ENCODE assay signal across 8 mouse cellular contexts in genomic region chrX:75873813-75874212, GRCm38 (mm10). TPM values are rescaled to one million over a fixed set of nuclear protein-coding genes. Genes with fewer than 3 reads are reported as not detected.
DNase-seq lines count a peak whose midpoint lies in the region; ATAC-seq and TF ChIP-seq lines count a peak whose summit lies in the region.

No protein-coding gene starts in this region.

- ATAC-seq in hindbrain, postnatal 0 days: peak; percentile 48; the same call in 1 of the 2 replicates
- ATAC-seq in midbrain, postnatal 0 days (ENCODE audit: low FRiP score): 0 out of 2 replicates have a peak, but pooled peaks have one; percentile 4

- TF ChIP-seq CTCF in left cerebral cortex, adult 2 months (IDR thresholded peaks at IDR 0.05): no peak; the same call in none of the 2 replicates
- TF ChIP-seq CTCF in hindbrain, postnatal 0 days (IDR thresholded peaks at IDR 0.05; ENCODE audit: low read depth): peak; percentile 30; the same call in 1 of the 2 replicates
- TF ChIP-seq CTCF in midbrain, postnatal 0 days (IDR thresholded peaks at IDR 0.05): no peak

- H3K36me3 ChIP-seq in hindbrain, postnatal 0 days (ENCODE audit: insufficient read depth, low read length): no peaks in the 10 kb centered on the region
- H3K36me3 ChIP-seq in midbrain, postnatal 0 days (ENCODE audit: insufficient read depth, low read length): no peaks in the 10 kb centered on the region

- peak overlapping the region; percentile 81 for H3K27ac ChIP-seq in left cerebral cortex, adult 2 months
- H3K27ac ChIP-seq in hindbrain, postnatal 0 days: peak overlapping the region; percentile 22; the same call in 1 of the 2 replicates
- no peak overlapping the region for H3K27ac ChIP-seq in midbrain, postnatal 0 days (ENCODE audit: low read depth, low read length)

- no peaks in the 10 kb centered on the region for H3K9me3 ChIP-seq in hindbrain, postnatal 0 days (ENCODE audit: low read length)
- H3K9me3 ChIP-seq in midbrain, postnatal 0 days (ENCODE audit: low read length): no peaks in the 10 kb centered on the region

- peak overlapping the region; percentile 63 for H3K4me3 ChIP-seq in left cerebral cortex, adult 2 months
- peak overlapping the region; percentile 51 for H3K4me3 ChIP-seq in hindbrain, postnatal 0 days (ENCODE audit: low read length)
- H3K4me3 ChIP-seq in midbrain, postnatal 0 days (ENCODE audit: low read depth, low read length): peak overlapping the region; percentile 46

- peak; percentile 8 to 20 for DNase-seq in left cerebral cortex, adult 2 months (ENCODE audit: extremely low spot score in 1 of 2, low spot score in 2 of 2)
- no peak for DNase-seq in left cerebral cortex, adult 11 months (ENCODE audit: low spot score)
- peak; percentile 34 to 35 for DNase-seq in cerebellum, postnatal 10 days
- peak; percentile 30 for DNase-seq in gastrocnemius, postnatal 10 days
- peak; percentile 7 for DNase-seq in hindbrain, postnatal 0 days (ENCODE audit: low spot score)
- peak; percentile 26 for DNase-seq in liver
- peak; percentile 8 for DNase-seq in midbrain, postnatal 0 days (ENCODE audit: low spot score)
- peak; percentile 15 for DNase-seq in yolk sac, embryonic 10.5 days (ENCODE audit: low spot score)

- H3K4me2 ChIP-seq in hindbrain, postnatal 0 days (ENCODE audit: low read depth, low read length): peak overlapping the region; percentile 64
- peak overlapping the region; percentile 59 for H3K4me2 ChIP-seq in midbrain, postnatal 0 days (ENCODE audit: low read depth, low read length, poor library complexity, severe bottlenecking)

- H3K4me1 ChIP-seq in hindbrain, postnatal 0 days (ENCODE audit: insufficient read depth, low read length): no peaks in the 10 kb centered on the region
- H3K4me1 ChIP-seq in midbrain, postnatal 0 days (ENCODE audit: insufficient read depth, low read length): no peaks in the 10 kb centered on the region

- WGBS in hindbrain, postnatal 0 days: 31% methylated on average over 15 of the region's 15 CpGs
- WGBS in midbrain, postnatal 0 days: 19% methylated on average over 15 of the region's 15 CpGs

- H3K9ac ChIP-seq in hindbrain, postnatal 0 days (replicated peaks; ENCODE audit: low read length): 0 out of 2 replicates have a peak overlapping the region, but pooled peaks have one; percentile 19
- H3K9ac ChIP-seq in midbrain, postnatal 0 days (replicated peaks; ENCODE audit: low read length, poor library complexity, severe bottlenecking): peak overlapping the region; percentile 39; the same call in 1 of the 2 replicates

- no peaks in the 10 kb centered on the region for H3K27me3 ChIP-seq in hindbrain, postnatal 0 days (ENCODE audit: insufficient read depth, low read length)
- no peaks in the 10 kb centered on the region for H3K27me3 ChIP-seq in midbrain, postnatal 0 days (ENCODE audit: insufficient read depth, low read length)

- intact Hi-C loops in left cerebral cortex, adult 2 months (cut with DNase I): loop anchor here (2.0 to 10.0 kb wide), 3 partner anchors 62 to 327 kb away; no protein-coding TSS in a partner anchor

RNA-seq across cellular contexts. Expression of gene Pls3, which starts 1.2 kb away (rescaled TPM):
- 100 to 1,000 TPM; 111 to 130 TPM for total RNA-seq in left cerebral cortex, adult 2 months (2021)
- 10 to 100 TPM; 44.5 to 57.2 TPM for total RNA-seq in gastrocnemius, postnatal 10 days (2021)
- 18.7 and 21.0 TPM in 2 replicates for total RNA-seq in hindbrain, postnatal 0 days (2014; rRNA removed)
- 41.8 and 48.1 TPM in 2 replicates for polyA plus RNA-seq in hindbrain, postnatal 0 days (2015; fragmentation: Nextera tagmentation; extraction: Ambion mirVana)
- 12.8 and 25.2 TPM in 2 replicates for total RNA-seq in midbrain, postnatal 0 days (2014; rRNA removed)
- 29.3 and 31.1 TPM in 2 replicates for polyA plus RNA-seq in midbrain, postnatal 0 days (2015; fragmentation: Nextera tagmentation; extraction: Ambion mirVana)
